Mouse (Mus musculus) neural tube, embryonic 13.5 days (tissue): ENCODE data around the gene Bod1l. TPM values are rescaled to one million over a fixed set of nuclear protein-coding genes. Genes with fewer than 3 reads are reported as not detected.
A peak's percentile ranks its signal among the peaks of the same experiment; 100 is the strongest.

Experiments
- ATAC-seq: fragments of 200-750 bp; cut with Nextera tagmentation; 2 replicates; pipeline ENCODE4 v1.8.0; 2017; ENCODE audit warnings: low read depth, mild to moderate bottlenecking, moderate TSS enrichment, moderate library complexity
- H3K27ac ChIP-seq: fragments of 300-500 bp; sonication (generic); replicated peaks from 2 replicates; pipeline ENCODE4 v1.5.1; 2015; ENCODE audit warnings: moderate library complexity, mild to moderate bottlenecking, inconsistent platforms
- H3K27me3 ChIP-seq: fragments of 300-500 bp; sonication (generic); 2 replicates; pipeline ENCODE4 v1.6.1; 2015; ENCODE audit warnings: mild to moderate bottlenecking, inconsistent platforms
- H3K36me3 ChIP-seq: fragments of 300-500 bp; sonication (generic); 2 replicates; pipeline ENCODE4 v1.6.1; 2015; ENCODE audit warnings: mild to moderate bottlenecking, inconsistent platforms
- H3K4me1 ChIP-seq: fragments of 300-500 bp; sonication (generic); replicated peaks from 2 replicates; pipeline ENCODE4 v1.6.1; 2015; ENCODE audit warnings: inconsistent platforms
- H3K4me2 ChIP-seq: fragments of 300-500 bp; sonication (generic); 2 replicates; pipeline ENCODE4 v1.6.1; 2015; ENCODE audit warnings: inconsistent platforms, mild to moderate bottlenecking, moderate library complexity
- H3K4me3 ChIP-seq: fragments of 300-500 bp; sonication (generic); 2 replicates; pipeline ENCODE4 v1.5.1; 2015; ENCODE audit warnings: mild to moderate bottlenecking, inconsistent platforms
- H3K9ac ChIP-seq: fragments of 300-500 bp; sonication (generic); 2 replicates; pipeline ENCODE4 v1.6.1; 2015; ENCODE audit warnings: moderate library complexity, mild to moderate bottlenecking, inconsistent platforms
- H3K9me3 ChIP-seq: fragments of 300-500 bp; sonication (generic); 2 replicates; pipeline ENCODE4 v1.6.1; 2016; ENCODE audit warnings: inconsistent platforms
- WGBS: fragments of 180-500 bp; shearing (Covaris S2); methylation state at CpG from one replicate; pipeline ENCODE4 v1.1.7; 2015; 5-methylcytosine and 5-hydroxymethylcytosine counted together
- polyA plus RNA-seq: library from polyadenylated mRNA; unstranded; fragments of >200 nt; fragmentation: Nextera tagmentation; extraction: Ambion mirVana; gene quantifications from 2 replicates; pipeline ENCODE4 v1.2.1, GENCODE M21; 2015

Bod1l gene
- polyA plus RNA-seq, 1 experiment from 2014 or later = 31.1 TPM

GRCm38 (mm10) chr5:41842681-41843080, 1.4 kb downstream of the Bod1l start:
- H3K4me3 ChIP-seq = peak overlapping the region; percentile 100
- no peaks in the 10 kb centered on the region for H3K9me3 ChIP-seq
- no peaks in the 10 kb centered on the region for H3K36me3 ChIP-seq
- no peak for ATAC-seq
- H3K4me2 ChIP-seq = peak overlapping the region; percentile 76
- peak overlapping the region; percentile 95; the same call in 1 of the 2 replicates for H3K9ac ChIP-seq
- H3K27ac ChIP-seq = no peak overlapping the region
- H3K4me1 ChIP-seq = peaks cover 20% of the 10 kb centered on the region
- no peaks in the 10 kb centered on the region for H3K27me3 ChIP-seq
- WGBS = 38% methylated on average over 5 of the region's 5 CpGs

- Histone ChIP-seq H3K4me1 (peaks cover 20% of the 10 kb centered on the region), H3K27ac (no peak overlapping the region), H3K4me3 (no peak overlapping the region), H3K36me3 (peaks cover 4% of the 10 kb centered on the region; the same call in 1 of the 2 replicates), H3K9ac (no peak overlapping the region), H3K9me3 (no peaks in the 10 kb centered on the region), H3K4me2 (no peak overlapping the region), H3K27me3 (no peaks in the 10 kb centered on the region)
- 91% methylated on average over 5 of the region's 5 CpGs for whole genome bisulfite sequencing
- no peak for ATAC-seq
Observed at GRCm38 (mm10) chr5:41841735-41842134, 2.4 kb downstream of the Bod1l start.

- Histone ChIP-seq H3K9me3 (no peaks in the 10 kb centered on the region), H3K4me2 (no peak overlapping the region), H3K4me1 (no peaks in the 10 kb centered on the region), H3K4me3 (no peak overlapping the region), H3K9ac (no peak overlapping the region), H3K36me3 (peaks cover 86% of the 10 kb centered on the region), H3K27ac (no peak overlapping the region), H3K27me3 (no peaks in the 10 kb centered on the region)
- 95% methylated on average over 2 of the region's 2 CpGs for WGBS
- ATAC-seq = no peak
Observed at GRCm38 (mm10) chr5:41830100-41830499, 14.0 kb downstream of the Bod1l start.

DNA sequence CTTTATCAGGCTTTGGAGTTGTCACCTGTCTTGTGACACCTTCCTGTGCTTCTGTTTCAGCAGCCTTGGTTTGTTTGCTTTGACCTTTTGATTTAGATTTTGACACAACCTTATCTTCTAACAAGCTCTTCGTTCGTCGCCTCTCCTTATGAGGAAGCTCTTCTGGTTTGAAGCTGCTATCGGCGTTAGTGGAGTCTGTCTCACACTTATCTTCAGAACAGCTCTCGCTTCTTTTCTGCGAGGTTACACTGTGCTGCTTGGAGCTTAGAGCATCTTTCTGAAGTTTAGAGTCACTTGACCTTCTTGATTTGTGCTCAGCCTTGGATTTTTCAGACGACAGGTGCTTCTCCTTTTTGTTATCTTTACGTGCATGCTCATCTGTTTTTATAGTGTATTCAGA, 23.0 kb downstream of the Bod1l start:
- Histone ChIP-seq H3K36me3 (peaks cover 89% of the 10 kb centered on the region), H3K27ac (no peak overlapping the region), H3K9ac (no peak overlapping the region), H3K4me2 (no peak overlapping the region), H3K4me3 (no peak overlapping the region), H3K4me1 (no peaks in the 10 kb centered on the region), H3K27me3 (no peaks in the 10 kb centered on the region), H3K9me3 (no peaks in the 10 kb centered on the region)
- no peak for ATAC-seq
- 94% methylated on average over 9 of the region's 9 CpGs for WGBS

- Histone ChIP-seq H3K9ac (no peak overlapping the region), H3K4me2 (no peak overlapping the region), H3K4me3 (no peak overlapping the region), H3K9me3 (no peaks in the 10 kb centered on the region), H3K27ac (no peak overlapping the region), H3K27me3 (no peaks in the 10 kb centered on the region), H3K4me1 (no peaks in the 10 kb centered on the region), H3K36me3 (peaks cover 89% of the 10 kb centered on the region)
- ATAC-seq = no peak
- 92% methylated on average over 3 of the region's 3 CpGs for WGBS
Observed at GRCm38 (mm10) chr5:41820530-41820929, 23.6 kb downstream of the Bod1l start.

DNA sequence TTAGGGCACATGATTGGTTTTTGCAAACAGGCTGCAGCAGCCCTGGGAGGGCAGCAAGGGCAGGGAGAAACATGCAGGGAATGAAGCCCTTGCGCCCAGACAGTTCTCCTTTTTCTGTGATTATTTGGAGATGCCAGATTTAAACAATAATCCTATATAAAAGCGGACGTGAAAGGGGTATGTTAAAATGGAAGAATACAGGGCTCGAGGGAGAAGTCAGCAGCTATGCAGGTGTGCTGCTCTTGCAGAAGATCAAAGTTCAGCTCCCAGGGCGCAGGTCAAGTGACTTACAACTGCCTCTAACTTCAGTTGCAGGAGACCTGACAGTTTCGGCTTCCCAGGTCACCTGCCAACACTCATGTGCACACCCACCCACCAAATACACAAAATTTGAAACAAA, 31.6 kb downstream of the Bod1l start:
- Histone ChIP-seq H3K9me3 (no peaks in the 10 kb centered on the region), H3K4me1 (no peaks in the 10 kb centered on the region), H3K4me3 (no peak overlapping the region), H3K27me3 (no peaks in the 10 kb centered on the region), H3K9ac (no peak overlapping the region), H3K4me2 (no peak overlapping the region), H3K36me3 (peaks cover 81% of the 10 kb centered on the region), H3K27ac (no peak overlapping the region)
- no peak for ATAC-seq
- 86% methylated on average over 6 of the region's 6 CpGs for WGBS

GRCm38 (mm10) chr5:41811279-41811678, 32.8 kb downstream of the Bod1l start:
- ATAC-seq = no peak
- no peaks in the 10 kb centered on the region for H3K4me1 ChIP-seq
- peaks cover 80% of the 10 kb centered on the region for H3K36me3 ChIP-seq
- H3K4me2 ChIP-seq = no peak overlapping the region
- H3K9ac ChIP-seq = no peak overlapping the region
- 81% methylated on average over 3 of the region's 3 CpGs for WGBS
- no peaks in the 10 kb centered on the region for H3K27me3 ChIP-seq
- H3K9me3 ChIP-seq = no peaks in the 10 kb centered on the region
- no peak overlapping the region for H3K4me3 ChIP-seq
- H3K27ac ChIP-seq = no peak overlapping the region

DNA sequence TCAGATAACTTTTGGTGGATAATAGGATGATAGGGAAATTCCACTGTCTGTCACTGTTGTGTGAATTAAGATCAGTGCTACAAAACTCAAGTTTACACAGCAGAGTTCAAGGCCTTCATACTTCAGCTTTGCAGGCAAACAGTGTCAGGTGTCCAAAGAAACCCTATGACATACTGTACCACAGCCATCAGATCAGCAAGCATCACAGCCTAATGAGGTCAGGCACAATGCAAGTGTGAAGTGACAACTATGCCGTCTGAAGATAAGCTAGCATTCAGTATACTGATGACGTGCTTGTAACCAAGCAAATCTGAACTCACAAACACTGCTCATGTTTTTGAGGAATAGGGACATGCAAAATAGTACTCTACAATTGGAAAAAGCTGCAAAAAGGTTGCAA, 36.7 kb downstream of the Bod1l start:
- Histone ChIP-seq H3K9me3 (no peaks in the 10 kb centered on the region), H3K4me2 (no peak overlapping the region), H3K36me3 (peaks cover 73% of the 10 kb centered on the region), H3K27ac (no peak overlapping the region), H3K4me1 (no peaks in the 10 kb centered on the region), H3K9ac (no peak overlapping the region), H3K27me3 (no peaks in the 10 kb centered on the region), H3K4me3 (no peak overlapping the region)
- no peak for ATAC-seq
- WGBS = 90% methylated on average over 2 of the region's 2 CpGs

GRCm38 (mm10) chr5:41806176-41806575, 37.9 kb downstream of the Bod1l start:
- Histone ChIP-seq H3K36me3 (peaks cover 61% of the 10 kb centered on the region), H3K4me3 (no peak overlapping the region), H3K9ac (no peak overlapping the region), H3K9me3 (no peaks in the 10 kb centered on the region), H3K4me2 (no peak overlapping the region), H3K27me3 (no peaks in the 10 kb centered on the region), H3K27ac (no peak overlapping the region), H3K4me1 (no peaks in the 10 kb centered on the region)
- ATAC-seq = no peak
- 96% methylated on average over 5 of the region's 5 CpGs for WGBS

- WGBS = 96% methylated on average over 2 of the region's 2 CpGs
- H3K27me3 ChIP-seq = no peaks in the 10 kb centered on the region
- no peak overlapping the region for H3K9ac ChIP-seq
- no peaks in the 10 kb centered on the region for H3K9me3 ChIP-seq
- H3K27ac ChIP-seq = no peak overlapping the region
- no peak overlapping the region for H3K4me2 ChIP-seq
- ATAC-seq = no peak
- H3K36me3 ChIP-seq = peaks cover 63% of the 10 kb centered on the region
- no peaks in the 10 kb centered on the region for H3K4me1 ChIP-seq
- no peak overlapping the region for H3K4me3 ChIP-seq
Observed at GRCm38 (mm10) chr5:41805085-41805484, 39.0 kb downstream of the Bod1l start.

- Histone ChIP-seq H3K9me3 (no peaks in the 10 kb centered on the region), H3K27me3 (no peaks in the 10 kb centered on the region), H3K4me1 (no peaks in the 10 kb centered on the region), H3K27ac (no peak overlapping the region), H3K4me3 (no peak overlapping the region), H3K36me3 (peaks cover 62% of the 10 kb centered on the region), H3K9ac (no peak overlapping the region), H3K4me2 (no peak overlapping the region)
- no peak for ATAC-seq
- 94% methylated on average over 2 of the region's 2 CpGs for WGBS
Observed at GRCm38 (mm10) chr5:41804643-41805042, 39.5 kb downstream of the Bod1l start.

DNA sequence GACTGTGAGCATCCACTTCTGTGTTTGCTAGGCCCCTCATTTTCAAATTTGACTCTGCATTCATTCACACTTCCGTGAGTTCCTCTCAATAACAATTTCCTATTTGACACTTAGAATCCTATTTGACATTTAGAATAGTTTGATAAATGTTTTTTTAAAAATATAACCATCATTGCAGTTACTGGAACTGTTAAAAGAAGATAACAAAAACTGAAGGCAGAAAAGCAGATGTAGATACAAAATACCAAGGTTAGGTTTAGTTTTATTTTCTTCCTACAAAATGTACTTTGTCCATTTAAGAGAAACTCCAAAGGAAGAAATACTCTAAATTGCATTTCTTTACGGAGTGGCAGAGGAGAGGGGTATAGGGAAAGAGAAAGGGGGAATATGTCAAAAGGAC, 42.5 kb downstream of the Bod1l start:
- no peak for ATAC-seq
- H3K36me3 ChIP-seq = peaks cover 61% of the 10 kb centered on the region
- H3K27me3 ChIP-seq = no peaks in the 10 kb centered on the region
- no peaks in the 10 kb centered on the region for H3K4me1 ChIP-seq
- no peak overlapping the region for H3K9ac ChIP-seq
- no peak overlapping the region for H3K4me3 ChIP-seq
- 90% methylated on average over 2 of the region's 2 CpGs for WGBS
- no peak overlapping the region for H3K4me2 ChIP-seq
- H3K27ac ChIP-seq = no peak overlapping the region
- no peaks in the 10 kb centered on the region for H3K9me3 ChIP-seq

DNA sequence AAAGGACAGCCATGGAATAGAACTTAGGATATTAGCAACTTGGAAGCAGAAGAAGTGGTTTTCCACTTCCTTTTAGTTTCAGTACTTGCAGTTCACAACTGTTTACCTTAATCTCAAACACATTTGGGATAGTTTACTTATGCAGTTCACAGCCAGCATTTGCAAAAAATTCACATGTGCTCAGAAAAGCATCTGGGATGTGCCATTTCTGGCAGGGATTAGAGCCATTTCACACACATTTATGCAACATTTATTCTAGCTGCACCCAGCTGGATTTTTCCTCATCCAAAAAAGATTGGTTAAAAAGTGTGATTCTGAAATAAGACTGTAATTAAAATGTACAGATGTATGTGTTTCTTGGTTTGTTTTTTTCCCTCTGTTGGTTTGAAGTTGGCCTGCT, 49.7 kb downstream of the Bod1l start:
- Histone ChIP-seq H3K4me1 (no peaks in the 10 kb centered on the region), H3K27me3 (no peaks in the 10 kb centered on the region), H3K36me3 (peaks cover 81% of the 10 kb centered on the region), H3K27ac (no peak overlapping the region), H3K4me3 (no peak overlapping the region), H3K9ac (no peak overlapping the region), H3K4me2 (no peak overlapping the region), H3K9me3 (no peaks in the 10 kb centered on the region)
- no peak for ATAC-seq
